Mouse (Mus musculus): ENCODE data around the gene Lhx8. TPM values are rescaled to one million over a fixed set of nuclear protein-coding genes. Genes with fewer than 3 reads are reported as not detected.

Gene Lhx8
- polyA plus RNA-seq, 1 experiment from 2014 or later, result 25.3 TPM

GRCm38 (mm10) chr3:154285351-154285750, 45.1 kb downstream of the Lhx8 start:
- Histone ChIP-seq H3K27ac (replicated peaks) (no peak overlapping the region), H3K9me3 (no peaks in the 10 kb centered on the region), H3K4me3 (no peak overlapping the region), H3K36me3 (no peaks in the 10 kb centered on the region), H3K27me3 (no peaks in the 10 kb centered on the region), H3K4me2 (replicated peaks) (no peak overlapping the region), H3K4me1 (no peaks in the 10 kb centered on the region), H3K9ac (replicated peaks) (no peak overlapping the region)
- no peak for ATAC-seq (replicated peaks)
- 60% methylated on average over 4 of the region's 4 CpGs for WGBS

GRCm38 (mm10) chr3:154284260-154284659, 46.2 kb downstream of the Lhx8 start:
- H3K4me1 ChIP-seq, result no peaks in the 10 kb centered on the region
- no peak overlapping the region for H3K27ac ChIP-seq (replicated peaks)
- H3K27me3 ChIP-seq, result no peaks in the 10 kb centered on the region
- no peak overlapping the region for H3K4me2 ChIP-seq (replicated peaks)
- no peaks in the 10 kb centered on the region for H3K36me3 ChIP-seq
- H3K9me3 ChIP-seq, result no peaks in the 10 kb centered on the region
- ATAC-seq (replicated peaks), result no peak
- 73% methylated on average over 3 of the region's 3 CpGs for WGBS
- no peak overlapping the region for H3K9ac ChIP-seq (replicated peaks)
- no peak overlapping the region for H3K4me3 ChIP-seq

- Histone ChIP-seq H3K27me3 (0 out of 2 replicates have a peak, but pooled peaks cover 2% of the 10 kb centered on the region), H3K36me3 (no peaks in the 10 kb centered on the region), H3K4me2 (replicated peaks) (no peak overlapping the region), H3K27ac (replicated peaks) (no peak overlapping the region), H3K4me3 (no peak overlapping the region), H3K9ac (replicated peaks) (no peak overlapping the region), H3K4me1 (peaks cover 3% of the 10 kb centered on the region; the same call in 1 of the 2 replicates), H3K9me3 (no peaks in the 10 kb centered on the region)
- 96% methylated on average over 3 of the region's 3 CpGs for WGBS
- no peak for ATAC-seq (replicated peaks)
These were observed 55.8 kb downstream of the Lhx8 start for GRCm38 (mm10) chr3:154274681-154275080.

GRCm38 (mm10) chr3:154269757-154270366, 60.6 kb downstream of the Lhx8 start:
- 0 out of 2 replicates have a peak, but pooled peaks cover 2% of the 10 kb centered on the region for H3K27me3 ChIP-seq
- peak; percentile 89 for ATAC-seq (replicated peaks)
- H3K36me3 ChIP-seq, result no peaks in the 10 kb centered on the region

GRCm38 (mm10) chr3:154268313-154268712, 62.1 kb downstream of the Lhx8 start:
- no peaks in the 10 kb centered on the region for H3K36me3 ChIP-seq
- ATAC-seq (replicated peaks), result no peak
- 0 out of 2 replicates have a peak, but pooled peaks cover 2% of the 10 kb centered on the region for H3K27me3 ChIP-seq
- no peak overlapping the region for H3K9ac ChIP-seq (replicated peaks)
- peaks cover 6% of the 10 kb centered on the region; the same call in 1 of the 2 replicates for H3K4me1 ChIP-seq
- WGBS, result 85% methylated on average over 9 of the region's 9 CpGs
- H3K4me2 ChIP-seq (replicated peaks), result no peak overlapping the region
- H3K4me3 ChIP-seq, result no peak overlapping the region
- no peaks in the 10 kb centered on the region for H3K9me3 ChIP-seq
- H3K27ac ChIP-seq (replicated peaks), result no peak overlapping the region

More at GRCm38 (mm10) chr3:154269757-154270366, 60.6 kb downstream of the Lhx8 start:
- 13% methylated on average over 19 of the region's 19 CpGs for WGBS
- Histone ChIP-seq H3K4me3 (peak overlapping the region; percentile 33), H3K4me2 (replicated peaks) (peak overlapping the region; percentile 48), H3K4me1 (peaks cover 6% of the 10 kb centered on the region; the same call in 1 of the 2 replicates), H3K9me3 (no peaks in the 10 kb centered on the region), H3K9ac (replicated peaks) (peak overlapping the region; percentile 50), H3K27ac (replicated peaks) (no peak overlapping the region)

- ATAC-seq (replicated peaks), result no peak
- no peaks in the 10 kb centered on the region for H3K36me3 ChIP-seq
- no peak overlapping the region for H3K9ac ChIP-seq (replicated peaks)
These were observed 73.1 kb downstream of the Lhx8 start for GRCm38 (mm10) chr3:154257312-154257711.

More at GRCm38 (mm10) chr3:154257312-154257711, 73.1 kb downstream of the Lhx8 start:
- no peak overlapping the region for H3K4me3 ChIP-seq
- H3K4me2 ChIP-seq (replicated peaks), result no peak overlapping the region
- no peak overlapping the region for H3K27ac ChIP-seq (replicated peaks)
- H3K9me3 ChIP-seq, result no peaks in the 10 kb centered on the region
- H3K4me1 ChIP-seq, result no peaks in the 10 kb centered on the region
- no peaks in the 10 kb centered on the region for H3K27me3 ChIP-seq
